Mouse (Mus musculus) bone marrow macrophage, adult 2 months (primary cell): Measurements from ENCODE around the gene Prdm10.

Experiments used
- CTCF ChIP-seq: IDR thresholded peaks from 2 replicates; pipeline ENCODE4 v1.5.1; 2012; ENCODE audit warnings: low read depth, mild to moderate bottlenecking, low read length, moderate library complexity
- POLR2A ChIP-seq: IDR thresholded peaks from 2 replicates; pipeline ENCODE4 v1.6.1; 2012; ENCODE audit warnings: mild to moderate bottlenecking, low read depth, low read length, borderline replicate concordance

- no peak for TF ChIP-seq POLR2A
- no peak for TF ChIP-seq CTCF
Observed at GRCm38 (mm10) chr9:31252182-31252799, 28.0 kb upstream of the Prdm10 start.
